Mouse (Mus musculus): ENCODE results near the gene Rpl4. TPM values are rescaled to one million over a fixed set of nuclear protein-coding genes. Genes with fewer than 3 reads are reported as not detected.
"Not testable (repeated sequence)": the region's sequence is repeated elsewhere in the genome, so short reads cannot be mapped to it uniquely, and the experiment has no call there.

Gene Rpl4
- polyA plus RNA-seq (2012; ENCODE audit: insufficient read depth, insufficient read length, low replicate concordance, missing spikeins) = 468 TPM in 1 of 2 replicates, not detected in the other

DNA sequence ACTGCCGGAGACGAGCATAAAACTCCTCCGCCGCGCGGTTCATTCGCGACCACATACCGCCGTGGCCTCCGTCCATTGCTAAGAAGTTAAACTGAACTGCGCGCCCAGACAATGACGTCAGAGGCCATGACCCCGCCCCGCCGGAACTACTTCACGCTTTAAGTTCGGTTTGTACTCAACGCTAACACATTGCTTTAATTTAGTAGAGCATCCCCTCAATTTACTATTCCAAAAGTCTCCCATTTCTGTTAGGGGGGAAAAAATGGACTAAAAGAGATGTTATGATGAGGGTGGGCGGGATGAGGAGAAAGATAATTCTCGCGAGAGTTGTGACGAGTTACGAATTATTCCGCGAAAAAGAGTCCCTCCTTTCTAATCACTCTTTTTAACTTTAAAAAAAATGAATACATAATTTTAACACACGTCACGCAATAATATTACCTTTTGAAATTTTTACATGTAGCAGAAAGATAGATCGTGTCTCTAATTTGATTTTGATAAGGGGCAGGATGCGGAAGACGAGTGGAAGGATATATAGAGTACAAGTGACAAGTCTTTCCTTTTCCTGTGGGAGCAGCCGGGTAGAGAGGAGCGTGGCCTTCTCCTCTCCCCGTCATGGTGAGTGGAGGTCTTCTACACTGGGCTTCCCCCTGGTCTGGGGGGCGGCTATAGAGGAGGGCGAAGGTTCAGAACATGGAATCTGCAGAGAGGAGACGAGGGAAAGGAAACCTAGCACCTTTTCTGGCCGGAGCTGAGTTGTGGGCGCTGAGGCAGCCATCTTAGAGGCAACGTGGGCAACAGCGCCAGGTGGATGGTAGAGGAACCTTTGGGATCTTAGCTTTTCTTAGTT, at the start of gene Rpl4, which contains the start of gene Zwilch:
Rpl4 (plus strand) TSS at position 560 of the 850 bp plus-strand sequence.
Zwilch (minus strand) TSS at position 289 of the 850 bp plus-strand sequence.
- Histone ChIP-seq H3K4me3 (ENCODE audit: insufficient read depth, low read depth, low read length) (peak within 1 kb of the TSS; percentile 74), H3K4me1 (ENCODE audit: control insufficient read depth, insufficient read depth, low read length) (peaks cover 4% of the 10 kb centered on the region; the same call in 1 of the 2 replicates), H3K27ac (ENCODE audit: insufficient read depth, low read depth, low read length) (peak within 1 kb of the TSS; percentile 82)
- WGBS = under 1% methylated on average over 41 of the region's 42 CpGs
- no peak for TF ChIP-seq CTCF (IDR thresholded peaks at IDR 0.05; ENCODE audit: insufficient read depth, low read depth, low read length)
- peak; percentile 80; the same call in 1 of the 2 replicates for TF ChIP-seq POLR2A (IDR thresholded peaks at IDR 0.05; ENCODE audit: insufficient read depth, low read depth, low read length)

DNA sequence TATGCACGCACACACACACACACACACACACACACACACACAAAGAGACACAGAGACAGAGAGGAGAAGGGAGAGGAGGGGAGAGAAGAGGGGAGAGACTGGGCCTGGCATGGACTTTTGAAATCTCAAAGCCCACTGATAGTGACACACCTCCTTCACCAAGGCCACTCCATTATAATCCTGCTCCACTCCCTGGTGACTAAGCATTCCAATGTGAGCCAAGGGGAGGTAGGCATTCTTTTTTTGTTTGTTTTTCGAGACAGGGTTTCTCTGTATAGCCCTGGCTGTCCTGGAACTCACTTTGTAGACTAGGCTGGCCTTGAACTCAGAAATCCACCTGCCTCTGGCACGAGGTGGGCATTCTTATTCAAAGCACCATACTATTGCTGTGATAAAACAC, 48.3 kb upstream of the Rpl4 start:
- 74% methylated on average over 3 of the region's 3 CpGs for WGBS

DNA sequence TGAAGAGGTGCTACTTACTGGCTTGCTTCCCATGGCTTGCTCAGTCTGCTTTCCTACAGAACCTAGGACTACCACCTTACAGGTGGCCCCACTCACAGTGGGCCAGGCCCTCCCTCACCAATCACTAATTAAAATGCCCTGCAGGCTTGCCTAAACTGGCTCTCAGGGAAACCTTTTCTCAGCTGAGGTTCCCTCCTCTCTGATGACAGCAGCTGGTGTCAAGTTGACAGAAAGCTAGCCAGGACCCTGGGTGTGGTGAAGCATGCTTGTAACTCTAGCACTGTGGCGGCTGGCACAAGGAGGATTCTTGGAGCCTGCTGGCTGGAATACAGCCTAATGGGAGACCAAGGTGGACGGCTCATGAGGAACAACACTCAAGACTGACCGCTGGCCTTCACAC, 47.9 kb upstream of the Rpl4 start:
- WGBS = 89% methylated on average over 3 of the region's 3 CpGs
- Histone ChIP-seq H3K4me1 (ENCODE audit: control insufficient read depth, insufficient read depth, low read length) (no peaks in the 10 kb centered on the region), H3K27ac (ENCODE audit: insufficient read depth, low read depth, low read length) (no peak overlapping the region), H3K4me3 (ENCODE audit: insufficient read depth, low read depth, low read length) (no peak overlapping the region)
- TF ChIP-seq POLR2A (IDR thresholded peaks at IDR 0.05; ENCODE audit: insufficient read depth, low read depth, low read length) = no peak
- no peak for TF ChIP-seq CTCF (IDR thresholded peaks at IDR 0.05; ENCODE audit: insufficient read depth, low read depth, low read length)

More for the DNA sequence above, 48.3 kb upstream of the Rpl4 start:
- not testable (repeated sequence) for H3K27ac ChIP-seq (ENCODE audit: insufficient read depth, low read depth, low read length); H3K4me1 ChIP-seq (ENCODE audit: control insufficient read depth, insufficient read depth, low read length); H3K4me3 ChIP-seq (ENCODE audit: insufficient read depth, low read depth, low read length)

DNA sequence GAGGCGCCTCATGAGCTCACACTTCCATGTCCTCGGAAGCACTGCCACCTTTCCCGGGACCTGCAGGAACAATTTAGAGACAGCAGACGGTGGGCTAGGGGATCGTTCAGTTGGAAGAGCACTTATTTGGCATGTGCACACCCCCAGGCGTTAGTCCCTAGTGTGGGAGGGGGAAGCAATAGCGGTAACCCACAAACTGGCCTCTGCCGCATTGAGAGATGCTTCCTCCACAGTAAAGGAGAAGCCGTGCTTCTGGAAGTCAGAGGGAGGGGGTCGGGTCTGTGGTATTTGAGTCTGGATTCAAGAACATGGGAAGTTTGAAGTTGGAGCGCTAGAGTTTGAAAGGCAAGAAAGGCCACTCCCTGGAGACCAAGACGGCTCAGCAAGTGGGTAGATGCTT, 47.1 kb upstream of the Rpl4 start:
- TF ChIP-seq POLR2A (IDR thresholded peaks at IDR 0.05; ENCODE audit: insufficient read depth, low read depth, low read length) (no peak), CTCF (IDR thresholded peaks at IDR 0.05; ENCODE audit: insufficient read depth, low read depth, low read length) (no peak)
- H3K4me3 ChIP-seq (ENCODE audit: insufficient read depth, low read depth, low read length) = no peak overlapping the region

DNA sequence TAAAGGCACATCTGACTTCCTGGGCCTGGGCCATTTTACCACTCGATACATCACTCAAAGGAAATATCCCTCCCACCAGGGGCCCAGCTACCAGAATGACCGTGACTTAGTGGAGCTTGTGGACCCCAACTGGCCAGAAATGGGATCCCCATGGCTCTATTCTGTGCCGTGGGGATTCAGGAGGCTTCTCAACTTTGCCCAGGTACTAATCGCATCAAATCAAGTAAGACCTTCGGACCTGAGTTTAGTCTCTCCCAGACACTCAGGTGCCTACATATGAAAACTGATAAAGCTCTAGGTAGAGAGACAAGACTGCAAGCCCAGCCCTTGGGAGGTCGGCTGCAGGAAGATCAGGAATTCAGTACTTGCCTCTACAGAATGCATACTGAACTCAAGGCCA, 41.6 kb upstream of the Rpl4 start:
- Histone ChIP-seq H3K4me3 (ENCODE audit: insufficient read depth, low read depth, low read length) (no peak overlapping the region), H3K4me1 (ENCODE audit: control insufficient read depth, insufficient read depth, low read length) (no peaks in the 10 kb centered on the region), H3K27ac (ENCODE audit: insufficient read depth, low read depth, low read length) (no peak overlapping the region)
- TF ChIP-seq POLR2A (IDR thresholded peaks at IDR 0.05; ENCODE audit: insufficient read depth, low read depth, low read length) (no peak), CTCF (IDR thresholded peaks at IDR 0.05; ENCODE audit: insufficient read depth, low read depth, low read length) (no peak)
- 89% methylated on average over 6 of the region's 6 CpGs for WGBS

More for the DNA sequence above, 47.1 kb upstream of the Rpl4 start:
- H3K27ac ChIP-seq (ENCODE audit: insufficient read depth, low read depth, low read length) = no peak overlapping the region
- H3K4me1 ChIP-seq (ENCODE audit: control insufficient read depth, insufficient read depth, low read length) = no peaks in the 10 kb centered on the region
- WGBS = 69% methylated on average over 12 of the region's 12 CpGs

DNA sequence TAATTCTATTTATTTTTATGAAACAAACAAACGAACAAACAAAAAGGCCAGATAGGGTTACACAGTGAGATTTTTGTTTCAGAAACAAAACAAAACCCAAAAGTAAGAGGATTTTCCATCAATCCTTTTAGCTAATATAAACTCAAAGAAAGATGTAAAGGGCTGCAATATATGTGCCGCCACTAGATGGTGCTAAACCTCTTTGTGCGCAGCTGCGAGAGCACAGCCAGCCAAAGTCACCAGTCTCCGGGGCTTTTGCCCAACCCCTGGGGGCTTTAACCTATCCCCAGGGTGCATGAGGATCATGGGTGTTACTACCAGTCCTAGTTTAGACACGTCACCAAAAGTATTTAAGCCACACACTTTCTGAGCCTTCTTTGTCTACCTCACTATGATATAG, 34.3 kb upstream of the Rpl4 start:
- not testable (repeated sequence) for H3K4me1 ChIP-seq (ENCODE audit: control insufficient read depth, insufficient read depth, low read length); H3K27ac ChIP-seq (ENCODE audit: insufficient read depth, low read depth, low read length); H3K4me3 ChIP-seq (ENCODE audit: insufficient read depth, low read depth, low read length)
- 2% methylated on average over 6 of the region's 6 CpGs for WGBS

DNA sequence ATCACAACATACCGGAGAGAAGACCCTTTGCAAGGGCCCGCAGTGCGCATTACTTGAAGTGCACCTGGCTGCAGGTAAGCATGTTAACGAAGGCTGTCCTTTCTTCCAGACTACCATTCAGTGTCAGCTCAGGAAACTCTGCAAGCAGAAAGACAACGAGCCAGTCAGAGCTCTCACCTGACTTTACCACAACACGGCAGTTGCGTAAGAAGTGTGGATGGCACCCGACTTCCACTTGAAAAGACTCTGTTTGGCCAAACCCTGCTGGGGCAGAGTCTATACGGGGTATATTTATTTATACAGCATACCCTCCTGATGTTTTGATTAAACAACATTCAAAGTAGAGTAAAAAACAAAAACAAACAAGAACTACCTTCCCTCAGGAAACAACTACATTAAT, 33.3 kb upstream of the Rpl4 start:
- Histone ChIP-seq H3K27ac (ENCODE audit: insufficient read depth, low read depth, low read length) (no peak overlapping the region), H3K4me3 (ENCODE audit: insufficient read depth, low read depth, low read length) (no peak overlapping the region), H3K4me1 (ENCODE audit: control insufficient read depth, insufficient read depth, low read length) (no peaks in the 10 kb centered on the region)
- 93% methylated on average over 9 of the region's 9 CpGs for WGBS
- TF ChIP-seq POLR2A (IDR thresholded peaks at IDR 0.05; ENCODE audit: insufficient read depth, low read depth, low read length) (no peak), CTCF (IDR thresholded peaks at IDR 0.05; ENCODE audit: insufficient read depth, low read depth, low read length) (no peak)

DNA sequence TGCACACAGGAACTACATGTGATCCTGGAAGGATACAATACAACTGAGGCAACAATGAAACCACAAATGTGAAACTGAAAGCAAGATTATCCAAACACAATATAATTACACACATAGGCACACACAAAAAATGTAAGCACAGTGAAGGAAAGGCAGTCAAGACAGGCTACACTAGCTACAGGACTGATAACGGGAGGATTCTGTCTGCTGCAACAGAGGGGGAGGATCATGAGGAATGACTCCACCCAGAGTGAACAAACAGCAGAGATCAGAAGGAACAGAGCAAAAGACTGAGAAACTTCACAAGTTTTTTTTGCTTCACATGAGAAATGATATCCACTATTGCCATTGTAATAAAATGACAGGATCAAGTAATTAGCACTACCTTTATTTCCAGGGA, 16.5 kb upstream of the Rpl4 start:
- no peak overlapping the region for H3K27ac ChIP-seq (ENCODE audit: insufficient read depth, low read depth, low read length)
- no peak for TF ChIP-seq POLR2A (IDR thresholded peaks at IDR 0.05; ENCODE audit: insufficient read depth, low read depth, low read length)
- no peak for TF ChIP-seq CTCF (IDR thresholded peaks at IDR 0.05; ENCODE audit: insufficient read depth, low read depth, low read length)
- H3K4me1 ChIP-seq (ENCODE audit: control insufficient read depth, insufficient read depth, low read length) = no peaks in the 10 kb centered on the region
- 86% methylated on average over 1 of the region's 1 CpGs for WGBS
- H3K4me3 ChIP-seq (ENCODE audit: insufficient read depth, low read depth, low read length) = no peak overlapping the region

DNA sequence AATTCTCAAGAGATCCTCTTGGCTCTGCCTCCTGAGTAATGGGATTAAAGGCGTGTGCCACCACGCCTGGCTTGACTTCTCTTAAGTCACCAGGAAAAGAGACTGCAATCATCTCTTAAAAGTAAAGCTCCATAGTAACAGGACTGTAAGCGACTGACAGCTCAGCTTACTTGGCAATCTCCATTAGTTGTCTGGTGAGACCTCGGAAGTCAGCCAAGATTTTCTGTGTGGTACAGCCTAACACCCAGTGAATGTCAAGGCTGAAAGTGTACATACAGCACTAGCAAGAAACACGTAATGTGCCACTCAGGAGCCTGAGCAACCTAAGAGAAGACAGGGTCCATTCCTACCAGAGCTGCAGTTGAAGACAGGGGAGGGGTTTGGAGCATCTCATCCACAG, 12.7 kb upstream of the Rpl4 start:
- Histone ChIP-seq H3K4me3 (ENCODE audit: insufficient read depth, low read depth, low read length) (no peak overlapping the region), H3K27ac (ENCODE audit: insufficient read depth, low read depth, low read length) (no peak overlapping the region), H3K4me1 (ENCODE audit: control insufficient read depth, insufficient read depth, low read length) (no peaks in the 10 kb centered on the region)
- 90% methylated on average over 5 of the region's 5 CpGs for WGBS
- TF ChIP-seq POLR2A (IDR thresholded peaks at IDR 0.05; ENCODE audit: insufficient read depth, low read depth, low read length) = no peak
- no peak for TF ChIP-seq CTCF (IDR thresholded peaks at IDR 0.05; ENCODE audit: insufficient read depth, low read depth, low read length)

DNA sequence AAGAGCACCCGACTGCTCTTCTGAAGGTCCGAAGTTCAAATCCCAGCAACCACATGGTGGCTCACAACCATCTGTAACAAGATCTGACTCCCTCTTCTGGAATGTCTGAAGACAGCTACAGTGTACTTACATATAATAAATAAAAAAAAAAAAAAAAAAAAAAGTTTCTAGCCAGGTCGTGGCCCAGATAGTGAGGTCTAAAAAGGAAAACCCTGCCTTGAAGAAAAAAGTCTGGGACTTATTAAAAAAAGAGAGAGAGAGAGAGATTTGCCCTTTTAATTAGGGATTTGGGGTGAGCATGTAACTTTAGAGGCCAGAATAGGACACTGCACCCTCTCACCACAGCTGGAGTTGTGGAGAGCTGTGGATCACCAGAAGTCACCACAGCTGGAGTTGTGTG, 3.2 kb upstream of the Rpl4 start:
- 93% methylated on average over 3 of the region's 3 CpGs for WGBS
- H3K27ac ChIP-seq (ENCODE audit: insufficient read depth, low read depth, low read length) = not testable (repeated sequence)

More for the DNA sequence above, 3.2 kb upstream of the Rpl4 start:
- H3K4me1 ChIP-seq (ENCODE audit: control insufficient read depth, insufficient read depth, low read length); H3K4me3 ChIP-seq (ENCODE audit: insufficient read depth, low read depth, low read length): not testable (repeated sequence)
